Mouse (Mus musculus) mesoderm, embryonic 11.5 days (tissue): Measurements from ENCODE around the gene Bloc1s2.

ENCODE experiments used
- DNase-seq: peaks from one replicate; pipeline ENCODE4 v3.0.0-alpha.2; 2012; ENCODE audit warnings: low read depth, low spot score

Gene Bloc1s2

DNA sequence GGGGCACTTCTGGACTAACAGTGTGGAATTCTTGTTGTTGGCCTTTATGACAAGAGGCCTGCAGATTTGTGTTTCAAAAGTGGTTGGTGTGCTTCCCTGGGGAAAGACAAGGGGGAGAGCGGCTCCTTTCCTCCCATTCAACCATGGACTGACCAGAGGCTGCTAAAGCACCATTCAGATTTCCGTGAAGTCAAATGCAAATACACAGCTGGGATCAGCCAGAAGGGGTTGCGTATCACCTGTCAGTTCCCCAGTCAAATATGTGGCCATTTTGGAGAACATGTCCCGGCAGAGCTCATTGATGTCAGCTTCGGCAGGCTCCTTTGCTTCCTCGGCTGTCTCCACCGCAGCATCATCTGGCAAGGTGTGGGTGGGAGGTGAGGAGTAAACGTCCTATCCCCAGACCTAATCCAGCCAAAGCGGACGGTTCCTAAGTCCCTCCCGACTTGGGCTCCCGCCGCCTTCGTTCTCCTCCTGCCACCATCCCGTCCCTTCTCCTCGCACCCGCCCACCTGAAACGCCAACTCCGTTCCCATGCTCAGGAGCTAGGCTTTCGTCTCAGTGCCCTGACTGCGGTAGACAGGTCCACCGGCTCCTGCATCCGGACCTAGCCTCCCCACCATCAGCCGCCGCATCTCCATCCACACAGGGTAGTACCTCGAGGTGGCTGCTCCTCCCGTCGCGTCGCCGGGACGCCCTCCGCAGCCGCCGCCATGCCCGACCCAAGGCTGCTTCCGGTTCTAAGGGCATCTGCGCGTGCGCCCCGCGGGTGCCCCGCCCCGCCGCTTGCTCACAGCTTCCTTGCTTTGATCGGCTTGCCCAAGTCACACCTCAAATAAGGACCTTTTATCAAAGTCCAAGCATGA lies at the start of gene Bloc1s2:
Gene Bloc1s2 (minus strand): TSS at position 745 of the 866 bp plus-strand sequence.
- DNase-seq, result peak; percentile 83

DNA sequence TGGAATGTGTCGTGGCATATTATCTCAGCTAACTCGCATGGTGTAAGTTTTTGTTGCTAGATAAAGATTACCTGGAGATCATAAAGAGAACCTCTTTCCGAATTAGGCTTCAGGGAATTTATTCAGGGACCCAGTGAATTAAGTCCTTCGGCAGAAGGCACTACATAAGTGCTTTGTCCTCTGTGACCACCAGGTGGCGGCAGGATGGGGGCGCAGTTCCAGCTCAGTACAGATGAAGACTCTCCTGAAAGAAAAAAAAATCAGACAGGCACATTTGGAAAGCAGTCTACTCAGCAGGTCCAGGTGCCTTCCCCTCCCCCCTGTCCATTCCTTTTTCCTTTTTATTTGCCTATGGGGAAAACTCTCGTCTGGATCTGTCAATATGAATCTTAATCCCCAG lies 48.9 kb upstream of the Bloc1s2 start:
- peak; percentile 76 for DNase-seq

DNA sequence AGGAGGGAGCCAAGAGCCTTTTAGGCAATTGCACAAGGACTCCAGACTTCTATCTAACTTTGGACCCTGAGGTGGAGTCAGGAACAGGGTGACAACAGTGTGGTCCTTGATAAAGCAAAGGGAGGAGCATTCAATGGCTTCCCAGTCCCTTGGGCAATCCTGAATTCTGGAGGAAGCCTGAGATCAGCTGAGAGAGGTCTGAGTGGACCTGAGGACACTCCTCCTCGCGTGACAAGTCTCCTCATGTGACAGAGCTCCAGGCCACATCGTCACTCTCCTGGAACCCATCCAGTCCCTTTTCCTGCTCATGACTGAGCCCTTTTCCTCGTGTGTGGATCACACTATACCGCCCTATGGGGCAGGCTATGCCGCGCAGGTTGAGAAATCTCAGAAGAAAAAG lies 47.7 kb upstream of the Bloc1s2 start:
- DNase-seq, result no peak

DNA sequence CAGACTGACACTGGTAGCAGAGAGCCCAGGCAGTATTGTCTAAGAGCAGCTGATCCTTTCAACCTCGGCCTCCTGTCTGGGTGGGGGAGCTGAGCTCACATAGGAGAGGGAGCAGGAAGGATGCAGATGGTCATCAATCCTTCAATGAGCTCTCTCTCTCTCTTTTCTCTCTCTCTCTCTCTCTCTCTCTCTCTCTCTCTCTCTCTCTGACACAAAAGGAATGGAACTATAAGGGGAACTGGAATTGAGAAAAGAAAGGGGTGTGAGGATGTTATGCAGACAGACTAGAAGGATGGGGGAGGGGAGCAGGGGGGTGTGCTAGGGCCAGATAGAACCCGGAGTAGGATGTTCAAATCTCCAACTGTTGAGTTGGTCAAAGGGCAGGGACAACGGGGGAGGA lies 46.1 kb upstream of the Bloc1s2 start, which contains the start of gene Pkd2l1:
Gene Pkd2l1 (minus strand): TSS at position 101 of the 400 bp plus-strand sequence.
- no peak for DNase-seq

DNA sequence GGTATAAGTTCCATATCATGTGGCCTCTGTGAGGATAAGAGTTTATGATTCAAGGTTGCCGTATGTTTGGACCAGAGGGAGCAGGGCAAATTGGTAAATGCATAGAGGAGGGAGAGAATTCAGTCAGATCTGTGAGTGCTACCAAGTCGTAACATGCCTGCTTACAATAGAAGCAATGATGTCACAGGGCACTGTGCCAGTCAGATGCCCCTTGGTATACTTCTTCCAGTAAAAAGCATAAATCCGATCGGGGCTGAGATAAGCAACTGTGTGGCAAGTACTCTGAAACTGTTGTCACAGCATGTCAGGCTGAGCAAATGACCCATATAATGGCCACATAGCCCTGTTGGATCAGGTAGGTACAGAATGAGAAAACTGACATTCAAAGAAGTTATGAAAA lies 42.8 kb upstream of the Bloc1s2 start:
- no peak for DNase-seq

DNA sequence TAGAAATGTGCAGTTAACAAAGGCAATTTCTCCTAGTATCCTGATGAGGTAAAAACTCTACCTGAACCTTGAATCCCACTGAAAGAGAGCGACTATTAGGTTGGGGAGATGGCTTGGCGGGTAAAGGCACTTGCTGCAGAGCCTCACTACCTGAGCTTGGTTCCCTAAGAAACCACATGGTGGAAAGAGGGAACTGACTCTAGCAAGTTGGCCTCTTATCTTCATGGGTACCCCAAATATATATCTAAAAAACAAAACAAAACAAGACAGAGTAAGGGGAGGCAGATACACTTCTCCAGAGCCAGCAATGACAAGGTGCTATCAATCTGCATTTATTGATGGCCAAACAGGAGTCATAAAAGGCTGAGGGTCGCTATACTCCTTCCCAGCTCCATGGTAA lies 37.7 kb upstream of the Bloc1s2 start:
- no peak for DNase-seq

DNA sequence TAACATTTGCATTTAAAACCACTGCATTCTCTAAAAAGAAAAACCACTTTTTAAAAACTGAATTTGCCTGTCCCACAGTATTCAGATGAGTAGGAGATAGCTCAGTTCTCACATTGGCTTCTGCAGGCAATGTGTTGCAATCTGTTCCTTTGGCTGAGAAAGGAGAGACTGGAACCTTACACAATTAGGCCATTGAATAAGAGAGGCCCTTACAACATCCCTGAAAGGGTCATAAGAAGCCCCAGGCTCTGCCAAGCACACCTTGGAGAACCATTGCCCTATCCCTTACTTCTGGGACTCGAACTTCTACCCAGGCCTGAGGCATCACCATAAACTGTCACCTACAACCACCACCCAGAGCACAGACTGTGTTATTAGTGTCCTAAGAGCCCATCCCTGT lies 34.3 kb upstream of the Bloc1s2 start:
- no peak for DNase-seq

DNA sequence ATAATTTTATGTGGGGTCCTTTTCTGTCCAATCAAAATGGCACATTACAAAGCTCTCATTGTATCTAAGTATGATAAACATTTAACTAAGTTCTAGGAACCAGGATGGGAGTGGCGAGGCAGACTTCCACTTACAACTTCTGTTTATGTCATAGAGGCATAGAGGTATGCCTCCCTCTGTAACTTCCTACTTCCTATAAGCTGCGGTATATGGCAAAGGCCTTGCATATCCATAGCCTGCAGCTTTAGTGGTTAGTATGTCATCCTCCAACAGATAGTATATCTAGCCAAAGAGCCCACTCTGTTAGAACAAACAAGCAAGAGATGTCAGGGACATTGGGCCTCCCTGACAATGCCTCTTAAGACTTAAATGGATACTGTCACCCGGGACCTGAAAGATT lies 30.5 kb upstream of the Bloc1s2 start:
- no peak for DNase-seq

DNA sequence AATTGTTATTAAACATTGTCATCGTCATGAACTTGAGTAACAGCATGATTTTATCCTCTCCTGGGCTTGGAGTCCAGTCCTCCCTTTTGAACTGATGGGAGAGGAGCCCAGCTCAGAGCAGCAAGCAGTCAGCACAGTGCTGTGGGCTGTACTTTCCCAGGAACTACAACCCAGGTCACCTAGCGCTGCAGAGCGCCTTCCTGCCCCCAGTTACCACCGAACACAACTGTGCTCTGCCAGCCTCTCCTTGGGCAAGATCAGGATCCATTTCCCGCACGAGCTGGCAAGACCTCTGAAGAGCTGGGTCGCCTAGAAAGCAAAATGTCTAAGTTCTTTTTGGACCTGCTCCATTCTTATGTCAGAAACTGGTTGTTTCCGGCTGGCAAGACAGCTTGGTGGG lies 28.6 kb upstream of the Bloc1s2 start:
- DNase-seq, result no peak

DNA sequence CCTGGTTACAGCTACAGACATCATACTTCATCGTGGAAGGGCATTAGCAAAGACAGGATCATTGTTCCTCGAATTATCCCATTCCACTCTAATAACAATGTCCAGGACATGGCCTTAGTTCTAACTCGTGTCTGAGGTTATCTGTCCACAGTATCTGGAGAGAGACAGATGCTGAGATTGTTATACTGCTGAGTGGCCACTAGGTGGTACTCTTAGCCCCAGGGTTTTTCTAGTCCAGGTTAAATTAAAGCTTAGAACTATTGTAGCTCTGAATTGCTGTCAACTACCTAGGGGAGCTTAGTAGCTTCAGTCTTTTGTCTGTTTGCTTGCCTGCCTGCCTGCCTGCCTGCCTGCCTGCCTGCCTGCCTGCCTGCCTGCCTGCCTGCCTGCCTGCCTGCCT lies 15.3 kb upstream of the Bloc1s2 start:
- DNase-seq, result peak; percentile 15

DNA sequence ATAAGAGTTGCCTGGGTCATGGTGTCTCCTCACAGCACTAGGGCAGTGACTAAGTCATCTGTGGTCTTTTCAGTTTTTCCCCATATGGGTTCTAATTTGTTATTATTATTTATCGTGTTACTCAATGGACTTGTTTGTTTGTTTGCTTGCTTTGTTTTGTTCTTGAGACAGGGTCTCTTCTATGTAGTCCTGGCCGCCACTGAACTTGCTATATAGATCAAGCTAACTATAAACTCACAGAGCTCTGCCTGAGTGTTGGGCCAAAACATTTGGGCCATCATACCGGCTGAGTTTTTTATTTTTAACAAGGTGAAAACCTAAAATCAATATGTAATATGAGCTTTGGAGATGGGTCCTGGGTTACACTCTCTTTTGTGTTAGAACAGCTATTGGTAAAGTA lies 13.1 kb upstream of the Bloc1s2 start:
- no peak for DNase-seq

DNA sequence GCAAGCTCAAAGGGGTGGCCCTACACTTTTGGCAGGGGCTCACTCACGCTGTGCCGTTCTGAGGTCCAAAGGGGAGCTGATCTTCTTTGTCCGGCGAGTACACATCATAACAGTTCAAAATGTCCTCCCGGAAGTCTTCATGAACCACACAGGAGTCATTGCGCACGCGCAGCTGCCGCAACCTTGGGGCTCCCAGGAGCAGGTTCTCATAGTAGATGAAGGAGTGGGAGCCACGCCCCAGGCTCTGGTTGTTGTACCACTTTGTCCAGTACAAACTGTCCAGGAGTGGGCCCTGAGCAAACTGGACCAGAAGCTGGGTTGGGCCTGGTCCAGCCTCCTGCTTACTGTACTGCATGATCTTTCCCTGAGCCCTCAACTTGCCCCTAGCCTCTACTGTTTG lies 10.8 kb upstream of the Bloc1s2 start:
- no peak for DNase-seq

DNA sequence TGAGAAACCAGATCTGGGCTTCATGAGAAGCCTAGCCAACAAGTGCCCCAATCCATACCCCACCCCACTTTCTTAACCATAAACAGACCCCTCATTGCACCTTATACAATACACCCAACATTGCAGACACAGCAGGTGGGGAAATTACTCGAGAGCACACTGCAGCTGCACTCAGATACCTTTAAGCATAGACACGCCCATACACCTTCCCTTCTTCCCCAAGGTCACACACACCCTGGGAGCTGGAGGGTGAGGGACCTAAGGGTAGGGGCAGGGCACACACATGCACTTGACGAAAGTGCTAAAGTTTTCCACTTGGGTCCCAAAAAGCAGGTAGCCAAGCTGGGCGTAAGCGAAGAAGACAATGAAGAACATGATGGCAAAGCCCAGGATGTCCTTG lies 7.5 kb upstream of the Bloc1s2 start:
- no peak for DNase-seq

DNA sequence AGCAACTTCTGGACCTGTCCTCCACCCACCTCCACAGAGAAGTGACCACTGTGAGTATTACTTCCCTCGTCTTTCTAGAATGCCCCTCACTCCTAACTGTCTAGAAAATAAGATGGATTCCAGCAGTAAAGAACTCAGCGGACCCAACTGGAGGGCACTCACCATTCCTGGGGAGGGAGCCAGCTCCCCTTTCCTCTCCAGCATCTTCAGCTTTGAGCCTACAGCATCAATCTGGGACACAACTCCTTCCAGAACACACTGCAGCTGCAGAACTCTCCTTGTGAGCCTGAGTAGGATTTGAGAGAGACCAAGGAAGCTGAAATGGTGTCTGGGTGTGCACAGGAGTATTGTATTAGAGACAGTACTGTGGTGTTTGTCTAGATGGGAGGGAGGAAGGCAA lies 2.7 kb upstream of the Bloc1s2 start:
- DNase-seq, result no peak

DNA sequence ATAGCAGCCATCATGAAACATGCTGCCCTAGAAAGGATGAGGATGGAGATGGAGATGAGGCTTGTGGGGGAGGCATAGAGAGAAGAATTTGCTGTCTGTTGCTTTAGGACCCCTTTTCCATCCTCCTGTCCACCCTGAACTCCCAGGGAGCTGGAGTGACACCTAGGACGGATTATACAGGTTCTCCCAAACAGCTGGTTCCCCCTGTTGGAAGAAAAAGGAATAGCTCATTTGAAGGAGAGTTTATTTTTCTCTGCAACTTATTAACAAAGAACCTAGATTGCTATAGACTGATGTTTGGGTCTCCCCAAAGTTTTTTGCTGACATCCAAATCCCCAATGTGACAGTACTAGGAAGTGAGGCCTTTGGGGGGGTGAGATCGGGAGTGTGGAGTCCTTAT lies 2.1 kb upstream of the Bloc1s2 start:
- DNase-seq, result no peak

DNA sequence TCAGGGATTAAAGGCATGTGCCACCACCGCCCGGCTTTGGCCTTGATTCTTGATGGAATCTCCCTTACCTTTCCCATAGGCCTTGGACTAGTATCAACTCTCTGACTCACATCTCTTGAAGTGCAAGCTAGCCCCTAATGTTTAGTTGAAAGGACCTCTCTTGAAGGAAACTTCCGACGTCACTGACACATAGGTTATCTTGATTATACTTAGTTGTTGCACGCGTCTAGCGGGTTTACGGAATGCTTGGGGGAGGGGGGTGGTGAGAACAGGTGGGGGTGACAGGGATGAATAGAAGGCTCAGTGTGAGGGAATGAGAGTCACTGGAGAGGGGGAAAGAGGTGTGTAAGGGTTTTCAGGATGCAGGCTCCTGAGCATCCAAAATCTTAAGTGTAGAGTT lies 705 bp upstream of the Bloc1s2 start:
- no peak for DNase-seq

DNA sequence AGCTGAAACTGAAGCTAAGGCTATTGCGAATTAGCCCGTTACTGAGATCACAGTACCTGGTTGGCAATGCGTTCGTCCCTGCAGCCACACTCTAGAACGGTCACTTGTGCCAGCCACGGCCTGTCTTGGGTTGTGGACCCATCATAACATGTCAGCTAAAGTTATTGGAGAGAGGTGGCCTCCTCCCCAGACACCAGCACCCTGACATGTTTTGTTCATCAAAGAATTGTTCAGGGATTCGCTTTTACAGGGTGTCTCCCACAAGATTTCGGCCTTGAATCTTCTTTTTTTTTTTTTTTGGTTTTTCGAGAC lies 278 bp upstream of the Bloc1s2 start:
- DNase-seq, result no peak

DNA sequence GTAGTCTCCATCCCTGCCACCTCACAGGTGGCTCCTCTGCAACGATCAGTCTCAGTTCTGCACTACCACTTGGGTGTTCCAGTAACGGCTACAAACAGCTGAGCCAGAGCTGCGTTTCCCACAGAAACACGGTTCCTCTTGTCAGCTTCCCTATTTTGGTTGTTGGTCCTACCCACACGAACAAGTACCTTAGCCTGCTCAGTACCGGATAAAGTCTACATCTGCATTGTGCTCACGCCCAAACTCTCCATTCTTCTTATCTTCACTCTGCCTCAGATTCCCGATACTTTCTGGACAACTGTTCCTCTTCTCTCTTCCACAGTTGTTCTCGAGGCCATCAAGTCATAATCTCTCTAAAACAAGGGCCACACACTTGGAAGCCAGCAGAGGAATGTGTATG lies 1.9 kb downstream of the Bloc1s2 start:
- no peak for DNase-seq

DNA sequence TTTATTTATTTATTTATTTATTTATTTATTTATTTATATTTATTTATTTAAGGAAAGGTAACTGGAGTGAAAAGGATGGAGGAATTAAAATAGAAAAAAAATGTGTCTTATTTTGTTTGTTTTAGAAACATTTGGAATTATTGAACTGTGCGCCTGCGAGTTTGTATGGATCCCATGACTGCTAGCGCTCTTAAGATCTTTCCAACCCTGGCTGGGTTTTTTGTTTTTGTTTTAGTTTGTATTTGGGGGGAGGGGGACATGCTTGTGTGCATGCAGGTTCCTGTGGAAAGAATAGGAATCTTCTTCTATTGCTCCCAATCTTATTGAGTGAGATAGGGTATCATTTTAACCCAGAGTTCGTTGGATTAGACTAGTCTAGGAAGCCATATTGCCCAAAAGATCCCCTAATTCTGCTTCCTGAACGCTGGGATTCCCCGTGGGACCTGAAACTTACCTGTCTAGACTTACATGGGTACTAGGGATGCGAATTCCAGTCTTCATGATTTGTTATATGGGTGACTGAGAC lies 10.2 kb downstream of the Bloc1s2 start:
- DNase-seq, result no peak

DNA sequence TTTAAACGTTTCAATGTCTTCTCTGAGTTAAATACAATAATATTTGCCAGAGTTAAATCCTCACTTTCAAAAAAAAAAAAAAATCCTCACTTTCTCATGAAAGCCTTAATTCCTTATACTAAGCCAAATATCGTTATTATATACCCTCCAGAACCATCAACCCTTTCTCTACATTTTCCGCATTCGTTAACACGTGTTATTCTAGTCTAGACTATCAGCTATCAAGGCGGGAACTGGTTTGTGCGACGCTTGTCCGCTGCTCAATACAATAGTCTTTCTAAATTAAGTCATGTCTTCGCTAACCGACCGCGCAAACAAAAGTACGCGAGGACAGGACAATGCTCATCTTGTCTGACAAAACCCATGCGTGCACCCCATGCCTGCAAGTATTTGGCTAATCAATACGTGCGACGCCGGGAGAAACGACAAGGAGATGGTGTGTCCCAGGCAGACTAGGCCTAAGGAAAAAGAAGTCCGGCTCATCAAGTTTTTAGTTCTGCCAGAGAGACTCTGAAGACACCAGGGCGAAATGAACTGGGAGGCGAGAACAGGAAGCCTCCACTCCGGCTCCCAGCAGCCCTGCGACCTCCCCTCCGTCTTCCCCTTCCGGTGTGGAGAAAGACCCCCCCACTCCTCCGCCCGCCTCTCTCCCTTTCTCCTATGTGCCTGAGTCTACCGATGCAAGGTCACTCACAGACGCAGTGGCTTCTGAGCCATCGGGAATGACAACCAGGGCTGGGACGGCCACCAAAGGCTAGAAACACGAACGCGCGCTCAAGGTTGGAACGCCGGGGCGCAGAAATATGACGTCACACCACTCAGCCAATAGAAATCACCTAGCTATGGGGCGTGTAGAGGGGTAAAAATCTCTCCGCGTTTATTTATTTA lies 10.9 kb downstream of the Bloc1s2 start, which contains the start of gene Cwf19l1:
Gene Cwf19l1 (minus strand): TSS at position 805 of the 888 bp plus-strand sequence.
- peak; percentile 92 for DNase-seq

DNA sequence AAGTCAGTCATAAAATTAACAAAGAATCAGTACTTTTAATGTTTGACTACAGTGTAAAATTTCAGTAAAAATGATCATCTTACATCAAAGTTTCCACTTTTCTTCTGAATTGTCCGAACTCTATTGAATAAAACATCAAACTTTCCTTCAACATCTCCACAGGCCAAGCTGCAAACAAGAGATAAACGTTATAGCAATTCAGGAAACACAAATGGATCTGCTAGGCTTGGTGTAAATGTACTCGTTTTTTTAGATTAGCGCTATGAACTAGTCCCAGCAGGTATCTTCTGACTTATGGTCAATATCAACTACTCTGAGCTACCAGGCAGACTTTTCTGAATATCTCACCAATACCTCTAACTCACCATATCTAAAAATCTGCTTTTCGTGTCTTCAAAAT lies 13.3 kb downstream of the Bloc1s2 start:
- no peak for DNase-seq

DNA sequence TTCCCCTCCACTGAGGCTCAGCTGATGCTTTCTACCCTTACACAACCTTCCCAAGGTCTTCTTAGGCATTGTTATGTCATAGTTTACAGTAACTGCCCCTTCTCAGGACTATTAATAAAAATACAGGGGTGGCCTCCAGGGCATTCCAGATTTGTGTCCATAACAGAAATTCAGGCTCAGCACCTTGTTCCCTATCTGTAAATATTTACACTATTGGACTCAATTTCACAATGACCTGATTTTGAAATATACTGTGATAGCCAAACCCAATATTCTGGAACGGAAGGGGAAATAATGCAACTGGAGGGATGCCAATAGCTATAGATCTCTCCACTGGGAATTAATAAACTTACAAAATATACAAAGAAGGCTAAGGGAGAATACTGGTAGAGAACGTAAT lies 17.7 kb downstream of the Bloc1s2 start:
- DNase-seq, result no peak
